Mouse (Mus musculus) gastrocnemius, postnatal 36 days (tissue): ENCODE measurements around the gene C1ql3. TPM values are rescaled to one million over a fixed set of nuclear protein-coding genes. Genes with fewer than 3 reads are reported as not detected.

Experiments used
- DNase-seq, 2 experiments: peaks; one replicate each; pipeline ENCODE4 v3.0.0; 2022
- intact Hi-C: fragments of 180-260 bp; cut with DNase I; formaldehyde crosslinking; loops from one replicate; pipeline ENCODE4 v1.15.1; 2025
- total RNA-seq, 2 experiments: library from RNA; stranded (reverse); gene quantifications; 2 replicates each; pipeline ENCODE4 v1.2.3; 2021

The C1ql3 gene
- total RNA-seq, 2 experiments from 2014 or later = 0.43 to 0.54 TPM

DNA sequence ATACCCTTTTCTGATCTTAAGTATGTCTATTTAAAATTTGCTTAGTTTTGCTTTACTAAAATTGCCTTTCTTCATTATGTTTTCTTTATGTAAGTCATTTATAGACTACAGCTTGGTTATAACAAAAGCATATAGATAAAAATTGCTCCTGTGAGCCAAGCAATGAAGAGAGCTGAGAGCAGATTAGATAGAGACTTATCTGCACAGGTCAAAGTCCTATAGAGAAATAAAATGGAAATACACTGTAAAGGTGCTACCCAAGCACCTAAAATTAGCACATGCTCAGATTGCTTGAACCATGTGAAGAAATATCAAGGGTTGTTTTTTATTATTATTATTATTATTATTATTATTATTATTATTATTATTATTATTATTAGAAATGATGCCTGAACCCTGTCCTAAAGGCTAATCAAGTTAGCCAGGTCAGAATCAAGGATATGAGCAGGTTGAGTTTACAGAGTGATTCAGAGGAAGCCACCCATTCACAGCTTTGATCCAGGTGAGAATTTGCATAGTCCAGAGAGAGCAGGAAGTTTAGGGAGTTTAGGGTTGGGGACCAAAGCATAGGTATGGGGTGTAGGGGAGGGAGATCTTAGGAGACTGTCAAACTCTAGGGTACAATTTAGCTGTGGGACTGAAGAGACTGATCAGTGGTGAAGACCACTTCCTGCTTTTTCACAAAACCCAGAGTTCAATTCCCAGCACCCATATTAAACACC is 54.7 kb downstream of the C1ql3 start:
- DNase-seq = no peak

More for the DNA sequence above, 54.7 kb downstream of the C1ql3 start:
- intact Hi-C loops = no loop called here

Other genes starting within 250 kb of the C1ql3 start
- gene Pter, start 87.8 kb downstream of the C1ql3 start, total RNA-seq = 10 to 100 TPM in 1 of 2 experiments, 1 to 10 TPM in 1; 8.2 to 10.2 TPM